Mouse (Mus musculus) lung, adult 18-20 months (tissue): Measurements from ENCODE around the gene Ube2v1.

Experiments used
- DNase-seq, 2 experiments: peaks; one replicate each; pipeline ENCODE4 v3.0.0; 2022; ENCODE audit warnings: mixed read lengths in 2 of 2

Ube2v1 gene

DNA sequence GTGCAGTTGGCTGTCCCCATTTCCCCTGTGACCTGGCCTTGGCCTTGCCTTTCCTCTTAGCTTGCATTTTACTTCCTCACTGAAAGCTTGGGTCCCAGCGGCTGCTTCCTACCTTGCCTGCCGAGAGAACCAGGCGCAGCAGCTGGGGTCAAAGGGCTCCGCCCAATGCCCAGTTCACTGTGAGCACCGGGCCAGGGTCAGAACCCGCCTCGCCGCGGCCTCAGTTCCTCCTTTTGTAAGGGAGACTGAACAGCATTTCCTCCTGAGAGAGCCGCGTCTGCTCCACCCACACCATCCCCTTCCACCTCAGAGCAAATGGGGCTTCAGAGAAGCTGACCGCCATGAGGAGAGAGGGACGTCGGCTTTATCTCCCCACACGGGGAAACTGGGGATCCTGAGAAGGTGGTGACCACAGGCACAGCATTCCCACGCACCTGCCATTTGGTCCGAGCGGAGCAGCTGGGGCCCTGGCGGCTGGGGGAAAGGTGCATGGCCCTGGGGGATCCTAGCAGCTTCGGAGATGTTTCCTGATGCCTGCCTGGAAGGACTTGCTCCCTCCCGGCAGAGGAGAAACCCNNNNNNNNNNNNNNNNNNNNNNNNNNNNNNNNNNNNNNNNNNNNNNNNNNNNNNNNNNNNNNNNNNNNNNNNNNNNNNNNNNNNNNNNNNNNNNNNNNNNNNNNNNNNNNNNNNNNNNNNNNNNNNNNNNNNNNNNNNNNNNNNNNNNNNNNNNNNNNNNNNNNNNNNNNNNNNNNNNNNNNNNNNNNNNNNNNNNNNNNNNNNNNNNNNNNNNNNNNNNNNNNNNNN is 42.9 kb downstream of the Ube2v1 start:
- DNase-seq, result peak; percentile 85 to 88

DNA sequence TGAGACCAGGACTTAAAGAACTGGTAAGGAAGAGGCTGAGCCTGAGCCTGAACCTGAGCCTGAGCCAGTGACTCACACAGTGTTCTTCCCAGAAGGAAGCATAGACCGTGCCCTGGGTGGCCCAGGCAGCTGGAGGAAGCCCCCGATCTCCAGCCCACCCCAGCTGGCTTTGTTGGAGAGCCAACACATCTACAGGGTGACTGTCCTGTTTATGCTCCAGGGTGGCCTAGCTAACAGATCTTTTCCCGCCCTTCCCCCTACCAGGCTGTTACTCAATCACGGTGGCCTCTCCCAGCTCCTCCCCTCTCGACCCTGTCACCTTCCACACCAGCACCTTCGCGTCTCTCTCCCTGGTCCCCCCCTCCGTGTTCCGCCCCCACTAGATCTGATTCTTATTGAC is 44.9 kb downstream of the Ube2v1 start:
- DNase-seq, result peak; percentile 68 to 78

DNA sequence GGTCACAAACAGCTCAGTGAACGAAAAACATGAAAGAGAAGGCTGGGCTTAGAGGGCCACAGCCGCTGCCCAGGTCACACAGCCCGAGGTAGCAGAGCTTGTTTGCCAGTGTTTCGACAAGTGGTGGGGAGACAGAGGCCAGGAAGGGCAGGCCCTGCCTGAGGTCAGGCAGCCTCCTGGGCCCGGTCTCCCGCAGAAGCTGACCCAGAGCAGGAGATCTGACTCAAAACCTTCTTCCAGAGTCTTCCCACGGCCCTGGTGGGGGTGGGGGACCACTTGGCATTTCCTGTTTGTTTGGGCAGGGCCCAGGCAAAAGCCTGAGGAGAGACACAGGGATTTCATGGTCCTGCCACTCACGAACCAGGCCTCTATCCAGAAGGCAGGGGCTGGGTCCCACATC is 45.9 kb downstream of the Ube2v1 start:
- DNase-seq, result peak; percentile 77 to 86

DNA sequence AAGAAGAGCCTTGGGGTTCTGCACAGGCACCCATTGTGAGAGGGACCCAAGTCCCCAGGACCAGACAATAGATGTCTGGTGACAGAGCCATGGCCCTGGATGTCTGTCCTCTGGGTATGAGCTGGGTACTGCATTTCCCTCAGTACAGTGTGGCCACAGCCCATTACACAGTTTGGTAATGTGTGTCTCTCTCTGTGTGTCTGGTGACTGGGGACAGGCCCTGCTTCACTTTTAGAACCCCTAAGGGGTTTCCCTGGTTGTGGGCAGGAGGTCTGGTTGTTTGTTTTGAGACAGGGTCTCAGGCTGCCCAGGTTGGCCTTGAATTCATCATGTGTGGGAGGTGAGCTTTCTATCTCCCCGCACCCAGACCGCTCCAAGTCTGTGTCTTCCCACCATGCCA is 46.6 kb downstream of the Ube2v1 start:
- DNase-seq, result no peak

DNA sequence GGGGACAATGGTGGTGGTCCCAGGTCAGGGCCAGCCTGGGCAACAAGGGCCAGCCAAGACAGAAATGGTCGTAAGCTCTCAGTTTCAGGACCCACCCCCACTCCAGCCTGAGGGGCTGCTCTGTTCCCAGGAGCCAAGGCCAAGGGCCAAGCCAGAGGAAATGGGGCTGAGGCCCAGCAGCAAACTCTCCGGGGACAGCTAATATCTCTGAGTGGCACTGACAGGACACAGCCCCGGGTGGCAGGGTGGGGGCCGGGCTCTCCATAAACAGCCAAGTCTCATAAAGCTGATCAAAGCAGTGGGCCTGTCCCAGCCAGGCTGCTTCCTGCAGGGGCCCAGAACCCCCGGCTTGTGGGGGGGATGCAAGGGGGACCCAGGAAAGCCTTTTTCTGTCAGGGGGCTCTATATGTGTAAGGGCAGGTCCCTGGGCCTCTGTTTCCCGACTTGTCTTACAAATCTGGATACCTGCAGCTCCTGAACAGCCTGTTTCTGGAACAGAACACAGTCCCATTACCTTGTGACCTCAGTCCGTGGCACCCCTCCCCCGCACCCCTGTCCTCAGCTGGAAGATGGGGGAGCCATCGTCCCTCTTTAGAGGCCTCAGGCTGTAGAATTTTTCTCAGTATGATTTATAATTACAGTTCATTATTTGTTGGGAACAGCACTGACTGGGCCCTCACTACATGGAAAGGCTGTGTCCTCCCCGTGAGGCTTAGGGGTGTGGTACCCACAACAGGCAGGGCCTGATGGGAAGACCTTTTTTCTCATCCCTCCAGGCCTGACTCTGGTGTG is 48.5 kb downstream of the Ube2v1 start:
- peak; percentile 62 to 67 for DNase-seq

DNA sequence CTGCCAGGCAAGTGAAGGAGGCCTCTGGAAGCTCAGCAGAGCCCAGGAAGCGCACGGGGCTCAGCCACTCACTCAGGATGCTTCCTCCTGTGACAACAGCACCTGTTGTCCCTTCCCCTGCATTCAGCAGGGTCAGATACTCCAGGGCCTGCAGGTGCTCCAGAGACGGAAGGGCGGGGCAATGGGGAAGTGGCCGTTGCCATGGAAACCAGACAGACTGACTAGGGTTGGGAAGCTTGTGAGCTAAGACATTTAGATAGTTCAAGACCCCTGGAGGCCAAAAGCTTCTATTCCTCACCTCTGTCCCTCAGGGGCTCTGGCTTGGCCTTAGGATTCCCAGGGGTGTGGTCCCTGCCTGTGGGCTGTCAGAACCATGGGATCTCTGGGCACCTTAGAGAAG is 53.4 kb downstream of the Ube2v1 start:
- no peak for DNase-seq

DNA sequence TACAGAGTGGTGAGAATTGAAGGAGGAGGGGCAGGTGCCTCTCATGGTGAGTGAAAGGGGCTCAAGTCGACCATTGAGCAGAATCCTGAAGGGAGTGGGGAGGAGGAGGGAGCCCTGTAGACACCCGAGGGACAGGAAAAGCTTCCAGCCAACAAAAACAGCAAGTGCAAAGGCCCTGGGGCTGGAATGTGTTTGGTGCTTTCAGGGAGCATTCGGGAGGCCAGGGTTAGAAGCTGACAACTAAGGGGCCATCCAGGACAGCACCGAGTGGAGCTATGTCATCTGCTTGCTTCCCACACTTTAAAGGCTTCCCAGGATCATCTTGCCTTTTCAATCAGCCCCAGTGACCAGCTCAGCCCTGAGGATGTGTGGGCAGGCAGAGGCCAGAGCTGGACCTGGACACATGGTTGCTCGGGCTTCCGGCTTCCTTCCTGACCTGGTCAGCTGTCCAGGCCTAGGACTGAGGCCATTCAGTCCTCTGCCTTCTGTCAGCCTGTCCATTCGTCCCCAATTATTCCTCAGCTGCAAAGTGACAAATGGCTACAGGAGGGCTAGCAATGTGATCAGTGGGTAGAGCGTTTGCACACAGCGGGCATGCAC is 54.6 kb downstream of the Ube2v1 start:
- DNase-seq, result no peak

DNA sequence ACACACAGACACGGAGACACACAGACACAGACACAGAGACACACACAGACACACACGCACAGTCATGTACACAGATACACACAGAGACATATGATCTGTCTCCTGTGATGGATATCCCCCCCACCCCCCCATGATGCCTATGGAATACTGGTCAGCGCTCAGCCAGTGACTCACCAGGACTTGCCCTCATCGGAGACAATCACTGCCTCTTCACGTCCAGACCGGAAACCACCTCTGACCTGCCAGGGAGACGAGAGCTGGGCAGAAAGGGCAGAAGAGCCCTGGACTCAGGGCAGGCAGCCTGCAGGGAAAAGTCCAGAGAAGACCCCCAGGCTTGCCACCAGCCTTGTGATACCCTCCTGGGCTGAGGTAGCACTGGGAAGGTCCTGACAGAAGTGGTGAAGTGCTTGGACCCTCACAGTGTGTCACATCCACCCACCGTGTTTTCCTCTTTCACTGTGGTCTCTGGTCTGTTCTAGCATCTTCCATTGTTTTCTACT is 55.7 kb downstream of the Ube2v1 start:
- DNase-seq, result no peak

DNA sequence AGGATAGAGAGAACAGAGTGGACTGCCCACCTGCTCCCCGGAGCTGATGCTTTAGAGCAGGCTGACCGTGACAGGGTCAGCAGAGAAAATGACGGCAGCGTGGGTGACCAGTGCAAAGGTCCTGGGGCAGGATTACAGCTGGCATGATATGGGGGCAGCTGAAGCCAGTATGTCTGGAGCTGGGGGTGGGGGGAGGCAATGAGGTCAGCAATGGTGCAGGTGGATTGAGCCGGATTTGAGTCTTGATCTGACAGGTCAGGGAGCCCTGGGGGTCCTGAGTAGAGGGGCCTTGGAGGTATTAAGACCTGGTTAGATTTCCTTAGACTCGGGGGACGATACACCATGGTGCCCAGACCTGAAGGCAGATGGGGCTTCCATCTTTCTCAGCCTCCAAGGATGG is 56.3 kb downstream of the Ube2v1 start:
- no peak for DNase-seq

DNA sequence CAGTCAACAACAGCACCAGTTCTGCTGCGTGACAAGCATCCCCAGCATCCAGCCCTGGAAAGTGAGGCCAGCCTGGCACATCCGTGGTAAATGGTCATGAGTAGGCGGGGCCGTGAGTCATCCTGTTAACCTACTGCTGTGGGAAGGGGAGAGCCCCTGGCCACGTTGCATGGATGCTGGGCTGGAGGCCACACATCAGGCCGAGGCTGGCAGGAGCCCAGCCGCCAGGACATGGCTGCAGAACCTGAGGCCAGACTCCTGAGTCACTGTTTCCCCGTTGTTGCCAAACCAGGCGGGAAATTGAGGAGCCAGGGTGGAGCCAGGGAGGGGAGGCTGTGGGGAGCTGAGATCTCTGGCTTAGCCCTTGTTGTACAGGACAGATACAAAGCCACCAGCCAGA is 57.1 kb downstream of the Ube2v1 start:
- DNase-seq, result peak; percentile 58 to 69

DNA sequence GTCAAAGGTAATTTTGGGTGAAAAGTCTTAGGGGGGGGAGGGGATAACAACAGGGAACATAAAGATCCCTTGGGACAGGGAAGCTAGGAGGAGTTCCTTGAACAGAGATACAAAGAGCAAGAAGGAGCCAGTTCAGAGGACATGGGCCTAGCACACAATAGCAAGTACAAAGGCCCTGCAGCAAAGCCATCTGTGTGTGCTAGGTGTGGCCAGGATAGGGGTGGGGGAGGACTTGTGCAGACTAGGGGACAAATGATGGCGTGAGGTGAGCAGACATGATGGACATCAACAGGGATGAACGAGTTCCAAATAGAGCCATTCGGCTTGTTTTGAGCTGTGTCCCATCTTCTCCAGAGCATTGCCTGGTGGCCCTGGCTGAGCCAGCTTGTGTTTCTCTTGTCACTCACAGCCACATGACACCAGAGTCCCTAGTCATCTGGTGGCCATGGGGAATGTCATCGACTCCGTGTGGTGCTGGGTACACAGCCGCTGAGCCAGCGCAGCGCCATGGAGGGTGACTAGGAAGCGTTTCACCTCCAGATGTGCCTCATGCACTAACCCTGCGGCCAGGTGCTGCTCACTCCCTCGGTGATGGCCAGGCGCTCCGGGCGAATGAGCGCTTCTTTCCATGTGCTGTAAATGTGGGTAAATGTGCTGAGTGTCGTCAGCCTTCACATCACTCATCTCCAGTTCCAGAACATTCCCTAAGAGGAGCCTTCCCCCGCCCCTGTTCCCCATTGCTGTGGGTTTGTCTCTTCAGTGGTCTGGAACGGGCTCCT is 60.3 kb downstream of the Ube2v1 start:
- DNase-seq, result no peak

DNA sequence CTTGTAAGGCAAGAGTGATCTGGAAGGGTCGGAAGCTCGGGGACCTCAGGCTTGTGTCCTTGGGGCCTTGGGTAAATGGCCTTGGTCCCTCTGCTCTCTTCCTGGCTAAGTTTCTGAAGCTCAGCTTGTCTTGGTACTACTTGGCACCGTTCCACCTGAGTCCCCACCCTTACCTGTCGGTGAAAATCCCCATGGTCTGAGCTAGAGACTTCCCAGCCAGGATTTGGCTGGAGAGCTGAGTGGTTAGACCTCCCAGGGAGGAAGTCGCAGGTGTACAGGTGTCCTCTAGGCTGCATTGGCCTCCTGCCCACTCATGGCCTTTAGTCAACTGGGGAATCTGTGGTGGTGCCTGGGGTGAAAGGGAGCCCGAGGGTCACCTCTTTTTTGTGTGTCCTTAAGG is 61.1 kb downstream of the Ube2v1 start:
- DNase-seq, result no peak

DNA sequence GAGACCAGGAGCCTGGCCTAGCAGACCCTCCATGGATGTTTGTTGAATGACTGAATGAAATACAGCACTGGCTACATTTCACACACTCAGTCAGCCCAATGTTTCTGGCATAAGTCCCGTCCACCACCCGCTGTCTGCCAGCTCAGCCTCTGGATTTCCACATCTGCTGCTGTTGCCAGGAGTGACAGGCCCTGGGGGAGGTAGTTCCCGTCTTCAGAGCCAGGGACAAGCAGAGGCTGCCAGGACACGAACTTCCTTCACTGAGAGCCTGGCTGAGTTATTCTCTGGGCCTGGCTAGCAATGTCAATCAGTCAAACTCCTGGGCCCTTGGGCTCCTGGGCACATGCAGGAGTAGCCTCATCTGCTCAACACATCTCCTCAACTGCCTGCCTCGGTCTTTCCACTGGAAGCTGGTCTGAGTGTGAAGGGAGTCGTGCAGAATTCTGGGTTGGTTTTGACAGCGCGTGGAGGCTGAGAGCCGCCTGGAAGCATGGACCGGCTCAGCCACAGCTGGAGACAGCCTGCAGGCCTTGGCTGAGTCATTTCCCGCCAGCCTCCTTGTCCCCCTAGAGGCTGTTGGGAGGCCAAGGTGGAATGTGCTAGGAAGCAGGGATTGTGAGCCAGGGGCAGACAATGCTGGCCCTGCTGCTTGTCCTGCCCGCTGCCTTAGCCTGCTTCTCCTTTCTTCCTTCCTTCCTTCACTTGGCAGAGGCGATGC is 61.8 kb downstream of the Ube2v1 start:
- DNase-seq, result peak; percentile 84 to 85

DNA sequence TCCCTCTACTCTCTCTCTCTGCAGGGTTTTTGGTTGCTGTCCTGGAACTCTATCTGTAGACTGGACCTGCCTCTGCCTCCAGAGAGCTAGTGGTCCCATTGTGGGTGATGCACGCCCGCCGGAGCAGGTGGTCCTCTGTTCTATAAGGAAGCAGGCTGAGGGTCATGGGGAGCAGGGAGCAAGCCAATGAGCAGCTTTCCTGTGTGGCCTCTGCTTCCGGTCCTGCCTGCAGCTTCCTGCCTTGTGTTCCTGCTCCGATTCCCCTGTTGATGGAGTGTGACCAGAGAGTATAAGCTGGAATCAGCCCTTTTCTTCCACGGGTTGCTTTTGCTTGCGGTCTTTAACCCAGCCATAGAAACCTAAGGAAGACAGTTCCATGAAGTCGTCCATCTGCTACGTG is 63.8 kb downstream of the Ube2v1 start:
- no peak for DNase-seq

DNA sequence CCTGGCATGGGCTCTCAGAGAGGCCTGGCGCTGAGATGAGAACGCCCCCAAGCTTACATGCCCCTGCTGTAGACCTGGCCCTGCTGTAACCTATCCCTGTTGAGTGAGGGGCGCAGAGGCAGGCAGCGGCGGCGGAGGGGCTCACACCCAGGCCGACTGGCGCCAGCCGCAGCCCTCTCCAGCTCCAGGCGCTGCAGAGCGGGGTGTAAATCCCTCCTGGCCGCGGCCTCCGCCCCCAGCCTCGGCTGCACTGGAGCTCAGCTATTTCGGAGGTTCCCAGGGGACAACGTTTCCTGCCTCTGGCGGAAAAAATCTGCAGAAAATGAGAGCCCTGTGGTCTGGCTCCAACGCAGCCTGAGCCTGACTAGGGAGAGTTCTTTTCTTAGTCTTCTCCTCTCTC is 66.2 kb downstream of the Ube2v1 start:
- DNase-seq, result peak in 1 of 2 experiments; percentile 29

DNA sequence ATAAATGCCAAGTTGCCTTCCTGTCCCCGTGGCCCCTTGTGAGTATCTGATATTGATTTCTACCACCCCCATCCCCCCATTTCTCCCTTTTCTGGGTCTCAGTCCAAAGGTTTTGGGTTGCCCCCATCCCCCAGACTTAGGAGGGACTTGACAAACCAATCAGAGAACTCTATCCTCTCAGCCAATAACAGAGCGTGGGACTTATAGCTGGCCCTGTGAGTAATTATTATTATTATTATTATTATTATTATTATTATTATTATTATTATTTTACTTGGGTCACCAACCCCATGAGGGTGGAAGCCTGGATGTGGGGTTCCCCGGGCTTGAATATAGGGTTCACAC is 66.6 kb downstream of the Ube2v1 start:
- DNase-seq, result no peak

DNA sequence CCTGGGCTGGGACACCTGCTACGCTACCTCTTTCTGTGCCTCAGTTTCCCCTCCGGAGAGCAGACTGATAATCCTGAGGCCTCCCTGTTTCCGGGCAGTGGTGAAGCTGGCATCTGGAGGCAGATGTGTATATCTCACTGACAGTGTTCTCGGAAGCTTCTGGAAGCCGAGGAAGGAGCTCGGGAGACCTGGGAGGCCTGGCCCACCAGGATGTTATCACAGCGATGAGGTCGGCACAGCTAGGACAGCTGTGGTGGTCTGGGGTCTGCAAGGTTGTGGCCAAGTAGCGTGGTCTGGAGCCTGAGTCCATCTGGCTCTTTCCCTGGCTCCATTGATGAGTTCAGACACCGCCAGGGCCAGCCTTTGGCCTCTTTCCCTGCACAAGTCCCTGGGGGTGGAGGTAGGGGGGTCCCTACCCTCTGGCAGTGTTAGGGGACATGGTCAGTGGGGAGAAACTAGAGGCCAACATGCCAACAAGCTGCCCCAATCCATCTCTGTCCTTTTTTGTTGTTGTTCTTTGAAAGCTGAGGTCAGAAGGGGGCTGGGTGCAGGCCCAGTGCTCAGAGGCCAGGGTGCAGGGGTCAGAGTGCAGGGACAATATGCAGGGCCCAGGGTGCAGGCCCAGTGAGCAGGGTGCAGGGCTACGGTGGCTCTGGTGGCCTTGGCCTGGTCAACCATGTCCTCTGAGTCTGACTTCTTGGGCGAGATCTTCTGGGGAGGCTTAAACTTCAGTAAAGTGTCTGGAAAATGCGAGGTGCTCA is 67.2 kb downstream of the Ube2v1 start:
- no peak for DNase-seq

DNA sequence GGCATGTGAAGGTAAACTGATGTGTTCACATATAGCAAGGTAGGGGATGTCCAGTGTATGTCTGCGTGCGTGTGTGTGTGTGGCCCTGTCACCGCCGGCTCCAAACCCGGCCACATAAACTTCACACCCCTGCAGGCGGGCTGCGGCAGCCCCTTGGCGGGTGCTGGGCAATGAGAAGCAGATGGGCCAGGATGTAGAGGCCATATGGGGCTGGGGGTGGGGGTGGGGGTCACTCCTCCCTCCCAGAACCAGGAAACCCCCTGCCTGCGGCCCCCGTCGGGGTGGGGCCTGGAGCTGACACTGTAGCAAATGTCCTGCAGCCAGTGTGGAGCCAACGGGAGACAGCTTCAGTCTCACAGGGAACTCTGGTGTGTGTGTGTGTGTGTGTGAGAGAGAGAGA is 68.2 kb downstream of the Ube2v1 start:
- no peak for DNase-seq

DNA sequence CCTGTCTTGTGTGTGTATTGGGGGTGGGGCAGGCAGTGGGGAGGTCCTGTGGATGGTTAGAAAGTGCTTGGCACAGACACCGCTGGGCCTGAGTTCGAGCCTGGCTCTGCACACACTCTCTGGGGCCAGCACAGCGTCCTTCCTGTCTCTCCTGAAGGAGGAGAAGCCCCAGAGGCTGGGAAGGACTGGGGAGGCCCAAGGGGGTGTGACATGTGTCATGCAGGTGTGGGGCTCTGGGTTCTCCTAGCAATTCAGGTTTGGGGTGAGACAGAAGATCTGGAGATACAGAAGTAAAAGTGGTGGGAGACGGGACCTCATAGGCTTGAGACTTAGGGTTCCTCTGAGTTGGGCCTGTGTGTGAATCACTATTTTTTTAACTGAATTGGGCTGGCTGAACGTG is 68.9 kb downstream of the Ube2v1 start:
- DNase-seq, result no peak

DNA sequence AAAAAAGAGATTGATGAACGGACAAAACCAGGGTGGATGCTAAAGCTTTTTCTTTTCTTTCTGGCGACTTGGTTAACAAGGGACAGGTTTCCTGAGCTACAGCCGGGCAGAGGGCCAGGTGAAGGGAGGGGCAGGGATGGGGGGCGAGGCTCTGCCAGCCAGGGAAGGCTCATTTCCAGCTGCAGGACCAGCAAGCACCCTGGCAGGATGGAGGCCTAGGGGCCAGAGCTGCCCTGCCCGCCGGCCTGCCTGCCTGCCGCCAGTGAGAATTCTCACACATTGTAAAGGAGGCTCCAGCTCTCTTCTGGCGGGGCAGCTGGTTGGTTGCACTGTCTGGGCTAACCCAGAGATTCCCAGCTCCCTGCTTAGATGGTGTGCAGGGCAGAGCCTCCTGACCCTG is 69.8 kb downstream of the Ube2v1 start:
- DNase-seq, result no peak

DNA sequence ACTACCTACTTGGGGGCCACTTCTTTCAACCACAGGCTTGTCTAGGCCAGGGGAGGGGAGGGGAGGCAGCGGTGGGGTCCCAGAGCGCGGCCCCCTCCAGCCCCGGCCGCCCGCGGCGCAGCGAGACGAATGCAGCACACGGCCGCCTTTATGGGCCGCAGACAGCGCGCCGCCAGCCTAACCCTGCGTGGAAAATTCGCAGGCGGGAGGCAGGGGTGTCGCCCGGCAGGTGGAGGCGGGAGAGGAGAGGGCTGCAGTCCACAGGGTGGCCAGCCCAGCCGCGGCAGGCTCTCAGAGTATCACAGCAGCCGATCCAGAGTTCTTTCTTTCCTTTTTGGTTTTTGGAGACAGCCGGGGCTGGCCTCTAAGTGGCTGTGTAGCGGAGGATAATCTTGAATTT is 72.5 kb downstream of the Ube2v1 start:
- no peak for DNase-seq
